Mouse (Mus musculus): ENCODE results near the gene Adgrl3. TPM values are rescaled to one million over a fixed set of nuclear protein-coding genes. Genes with fewer than 3 reads are reported as not detected.

Adgrl3 gene
- polyA plus RNA-seq, 1 experiment from 2014 or later = 66.6 TPM

GRCm38 (mm10) chr5:81159013-81159412 is 139.1 kb downstream of the Adgrl3 start:
- WGBS = 76% methylated on average over 12 of the region's 12 CpGs
- ATAC-seq (ENCODE audit: low FRiP score, low read depth) = no peak
- H3K9ac ChIP-seq = no peak overlapping the region

DNA sequence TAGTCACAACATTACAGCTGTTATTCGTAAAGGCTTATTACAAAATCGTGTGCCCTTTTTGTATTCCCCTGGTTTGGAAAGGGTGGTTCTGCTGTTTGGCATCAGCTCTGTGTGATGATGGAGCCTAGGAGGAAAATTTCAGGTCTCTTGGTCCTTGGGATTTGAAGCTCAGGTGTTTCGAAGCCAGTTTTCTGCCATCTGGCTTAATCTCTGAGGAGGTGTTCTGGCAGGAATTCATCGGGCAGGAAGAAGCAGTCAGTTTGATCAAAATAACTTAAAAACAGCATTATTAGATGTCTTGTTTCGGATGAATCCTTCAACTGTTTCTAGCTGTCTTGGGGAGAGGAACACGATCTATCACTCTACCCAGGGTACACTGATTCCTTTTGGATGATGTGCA is 140.5 kb downstream of the Adgrl3 start:
- 76% methylated on average over 6 of the region's 6 CpGs for WGBS
- Histone ChIP-seq H3K9ac (no peak overlapping the region), H3K4me2 (no peak overlapping the region), H3K36me3 (no peaks in the 10 kb centered on the region), H3K4me1 (replicated peaks) (peaks cover 22% of the 10 kb centered on the region), H3K27me3 (no peaks in the 10 kb centered on the region), H3K9me3 (no peaks in the 10 kb centered on the region), H3K4me3 (no peak overlapping the region), H3K27ac (replicated peaks) (no peak overlapping the region)
- no peak for ATAC-seq (ENCODE audit: low FRiP score, low read depth)

More at GRCm38 (mm10) chr5:81159013-81159412, 139.1 kb downstream of the Adgrl3 start:
- Histone ChIP-seq H3K36me3 (no peaks in the 10 kb centered on the region), H3K9me3 (no peaks in the 10 kb centered on the region), H3K4me3 (no peak overlapping the region), H3K27ac (replicated peaks) (no peak overlapping the region), H3K27me3 (no peaks in the 10 kb centered on the region), H3K4me2 (no peak overlapping the region), H3K4me1 (replicated peaks) (peaks cover 22% of the 10 kb centered on the region)

GRCm38 (mm10) chr5:81188871-81189485 is 169.0 kb downstream of the Adgrl3 start:
- WGBS = 51% methylated on average over 4 of the region's 4 CpGs
- Histone ChIP-seq H3K27ac (replicated peaks) (no peak overlapping the region; the same call in 1 of the 2 replicates), H3K9ac (no peak overlapping the region), H3K27me3 (no peaks in the 10 kb centered on the region), H3K36me3 (no peaks in the 10 kb centered on the region), H3K4me1 (replicated peaks) (no peaks in the 10 kb centered on the region), H3K9me3 (no peaks in the 10 kb centered on the region), H3K4me3 (no peak overlapping the region), H3K4me2 (no peak overlapping the region)
- no peak for ATAC-seq (ENCODE audit: low FRiP score, low read depth)

- H3K27me3 ChIP-seq = no peaks in the 10 kb centered on the region
- H3K4me2 ChIP-seq = no peak overlapping the region
- no peak overlapping the region for H3K27ac ChIP-seq (replicated peaks)
- ATAC-seq (ENCODE audit: low FRiP score, low read depth) = peak; percentile 69; the same call in 1 of the 2 replicates
- no peaks in the 10 kb centered on the region for H3K9me3 ChIP-seq
- H3K4me3 ChIP-seq = no peak overlapping the region
- H3K4me1 ChIP-seq (replicated peaks) = 0 out of 2 replicates have a peak, but pooled peaks cover 3% of the 10 kb centered on the region
- H3K9ac ChIP-seq = no peak overlapping the region
- H3K36me3 ChIP-seq = no peaks in the 10 kb centered on the region
Observed at GRCm38 (mm10) chr5:81200354-81200753, 180.4 kb downstream of the Adgrl3 start.

GRCm38 (mm10) chr5:81201885-81202284 is 181.9 kb downstream of the Adgrl3 start:
- H3K36me3 ChIP-seq = no peaks in the 10 kb centered on the region
- WGBS = 29% methylated on average over 4 of the region's 4 CpGs
- H3K27me3 ChIP-seq = no peaks in the 10 kb centered on the region
- no peak overlapping the region for H3K9ac ChIP-seq
- no peak for ATAC-seq (ENCODE audit: low FRiP score, low read depth)
- H3K4me3 ChIP-seq = no peak overlapping the region
- 0 out of 2 replicates have a peak, but pooled peaks cover 3% of the 10 kb centered on the region for H3K4me1 ChIP-seq (replicated peaks)
- no peak overlapping the region for H3K27ac ChIP-seq (replicated peaks)
- no peak overlapping the region for H3K4me2 ChIP-seq
- H3K9me3 ChIP-seq = no peaks in the 10 kb centered on the region

- Histone ChIP-seq H3K4me1 (replicated peaks) (peaks cover 9% of the 10 kb centered on the region), H3K9ac (no peak overlapping the region), H3K36me3 (no peaks in the 10 kb centered on the region), H3K9me3 (no peaks in the 10 kb centered on the region), H3K4me3 (no peak overlapping the region), H3K27me3 (no peaks in the 10 kb centered on the region), H3K4me2 (no peak overlapping the region), H3K27ac (replicated peaks) (no peak overlapping the region)
- peak; percentile 88 for ATAC-seq (ENCODE audit: low FRiP score, low read depth)
- WGBS = 35% methylated on average over 2 of the region's 2 CpGs
Observed at GRCm38 (mm10) chr5:81218500-81219057, 198.6 kb downstream of the Adgrl3 start.

DNA sequence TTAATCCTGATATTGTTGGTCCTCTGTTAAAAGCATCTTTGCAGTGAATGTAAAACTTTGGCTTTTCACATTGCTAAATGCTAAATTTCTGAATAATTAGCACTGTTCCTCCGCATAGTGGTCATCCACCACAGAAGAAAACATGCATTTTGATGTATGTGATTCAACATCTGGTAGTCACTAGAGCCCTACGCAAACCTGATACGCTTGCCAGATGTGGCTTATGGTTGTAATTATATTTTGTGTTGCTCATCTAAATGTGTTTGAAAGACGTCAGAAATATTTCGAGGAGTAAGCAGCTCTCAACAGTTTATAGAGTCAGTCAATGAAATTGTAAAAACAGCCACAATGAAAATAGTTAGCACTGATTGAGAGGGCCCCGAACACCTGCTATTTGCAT is 204.5 kb downstream of the Adgrl3 start:
- Histone ChIP-seq H3K4me1 (replicated peaks) (no peaks in the 10 kb centered on the region), H3K4me3 (no peak overlapping the region), H3K36me3 (no peaks in the 10 kb centered on the region), H3K9ac (no peak overlapping the region), H3K9me3 (no peaks in the 10 kb centered on the region), H3K27ac (replicated peaks) (no peak overlapping the region), H3K27me3 (no peaks in the 10 kb centered on the region), H3K4me2 (no peak overlapping the region)
- ATAC-seq (ENCODE audit: low FRiP score, low read depth) = no peak
- 75% methylated on average over 6 of the region's 6 CpGs for WGBS

DNA sequence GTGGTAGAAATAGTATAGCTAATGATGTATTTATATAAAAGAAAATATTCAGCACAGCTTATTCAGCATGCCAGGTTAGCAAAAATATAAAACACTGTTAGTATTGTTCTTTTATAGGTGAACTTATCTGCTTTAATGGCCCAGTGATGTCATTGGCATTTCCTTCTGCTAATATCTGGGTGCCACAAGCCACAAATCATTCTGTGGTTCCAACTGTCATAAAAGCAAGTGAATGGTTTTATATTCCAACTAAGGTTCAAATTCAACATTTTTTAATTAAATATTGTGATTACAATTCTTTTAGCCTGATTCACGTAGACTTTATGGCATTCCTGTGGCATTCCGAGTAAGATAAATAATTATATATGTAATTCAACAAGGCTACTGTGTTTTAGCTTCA is 205.5 kb downstream of the Adgrl3 start:
- no peak overlapping the region for H3K4me2 ChIP-seq
- no peaks in the 10 kb centered on the region for H3K9me3 ChIP-seq
- no peak overlapping the region for H3K27ac ChIP-seq (replicated peaks)
- H3K4me3 ChIP-seq = no peak overlapping the region
- no peaks in the 10 kb centered on the region for H3K36me3 ChIP-seq
- WGBS = 95% methylated on average over 2 of the region's 2 CpGs
- no peaks in the 10 kb centered on the region for H3K4me1 ChIP-seq (replicated peaks)
- H3K27me3 ChIP-seq = no peaks in the 10 kb centered on the region
- ATAC-seq (ENCODE audit: low FRiP score, low read depth) = no peak
- H3K9ac ChIP-seq = no peak overlapping the region

- no peak overlapping the region for H3K4me3 ChIP-seq
- no peak overlapping the region for H3K4me2 ChIP-seq
- no peaks in the 10 kb centered on the region for H3K4me1 ChIP-seq (replicated peaks)
- H3K27ac ChIP-seq (replicated peaks) = no peak overlapping the region
- no peak for ATAC-seq (ENCODE audit: low FRiP score, low read depth)
- H3K36me3 ChIP-seq = no peaks in the 10 kb centered on the region
- H3K9ac ChIP-seq = no peak overlapping the region
- no peaks in the 10 kb centered on the region for H3K9me3 ChIP-seq
- no peaks in the 10 kb centered on the region for H3K27me3 ChIP-seq
Observed at GRCm38 (mm10) chr5:81227256-81227655, 207.3 kb downstream of the Adgrl3 start.

DNA sequence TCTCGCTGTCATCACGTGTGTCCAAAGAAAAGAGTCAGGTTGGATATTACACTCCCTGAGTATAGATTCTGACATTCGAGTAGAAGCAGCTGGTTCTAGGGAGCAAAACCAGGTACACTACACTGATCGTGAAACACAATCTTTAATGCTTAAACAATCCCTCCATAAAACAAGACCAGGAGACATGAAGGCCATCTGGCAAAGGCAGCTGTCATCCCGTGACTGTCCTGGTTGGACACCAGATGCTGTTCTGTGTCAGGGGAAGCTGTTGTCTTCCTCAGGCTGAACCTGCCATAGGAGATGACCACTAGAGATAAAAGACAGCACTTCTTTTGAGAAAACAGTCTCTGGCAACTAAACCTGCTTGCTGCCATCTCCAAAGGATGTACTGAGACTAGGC is 228.8 kb downstream of the Adgrl3 start:
- Histone ChIP-seq H3K27me3 (no peaks in the 10 kb centered on the region), H3K27ac (replicated peaks) (no peak overlapping the region), H3K4me2 (no peak overlapping the region), H3K9me3 (no peaks in the 10 kb centered on the region), H3K4me3 (no peak overlapping the region), H3K36me3 (no peaks in the 10 kb centered on the region), H3K4me1 (replicated peaks) (no peaks in the 10 kb centered on the region), H3K9ac (no peak overlapping the region)
- 77% methylated on average over 5 of the region's 5 CpGs for WGBS
- ATAC-seq (ENCODE audit: low FRiP score, low read depth) = no peak

- no peak overlapping the region for H3K4me3 ChIP-seq
- no peaks in the 10 kb centered on the region for H3K9me3 ChIP-seq
- ATAC-seq (ENCODE audit: low FRiP score, low read depth) = no peak
- H3K27me3 ChIP-seq = no peaks in the 10 kb centered on the region
- no peak overlapping the region for H3K4me2 ChIP-seq
- H3K27ac ChIP-seq (replicated peaks) = no peak overlapping the region
- WGBS = 88% methylated on average over 3 of the region's 3 CpGs
- no peaks in the 10 kb centered on the region for H3K36me3 ChIP-seq
- H3K4me1 ChIP-seq (replicated peaks) = no peaks in the 10 kb centered on the region
- H3K9ac ChIP-seq = no peak overlapping the region
Observed at GRCm38 (mm10) chr5:81256091-81256490, 236.2 kb downstream of the Adgrl3 start.

DNA sequence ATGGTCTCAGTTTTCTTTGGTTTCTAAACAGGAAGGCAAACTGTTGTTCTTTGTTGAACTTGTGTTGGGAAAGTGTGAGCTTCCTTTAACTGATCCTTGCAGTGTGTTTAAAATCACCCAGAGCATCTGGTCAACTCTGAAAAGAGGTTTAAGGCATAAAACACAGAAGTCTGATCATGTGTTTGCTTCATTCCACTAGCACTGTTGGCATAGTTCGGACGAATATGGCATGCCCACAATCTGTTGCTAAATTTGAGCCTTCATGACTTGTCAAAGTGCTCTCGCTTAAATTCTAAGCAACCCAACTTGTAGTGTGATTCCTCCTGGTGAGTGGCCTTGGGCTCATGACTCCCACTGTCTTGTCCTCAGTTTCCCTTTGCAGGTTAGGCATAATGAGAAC is 249.8 kb downstream of the Adgrl3 start:
- 93% methylated on average over 3 of the region's 3 CpGs for WGBS
- no peaks in the 10 kb centered on the region for H3K9me3 ChIP-seq

More for the DNA sequence above, 249.8 kb downstream of the Adgrl3 start:
- Histone ChIP-seq H3K4me2 (no peak overlapping the region), H3K4me1 (replicated peaks) (no peaks in the 10 kb centered on the region), H3K27me3 (no peaks in the 10 kb centered on the region), H3K4me3 (no peak overlapping the region), H3K9ac (no peak overlapping the region), H3K27ac (replicated peaks) (no peak overlapping the region), H3K36me3 (no peaks in the 10 kb centered on the region)
- ATAC-seq (ENCODE audit: low FRiP score, low read depth) = no peak
